Mouse (Mus musculus) gastrocnemius, postnatal 14 days (tissue): Measurements from ENCODE around the gene Zdhhc15. TPM values are rescaled to one million over a fixed set of nuclear protein-coding genes. Genes with fewer than 3 reads are reported as not detected.
A peak's percentile ranks its signal among the peaks of the same experiment; 100 is the strongest.
"Not testable (repeated sequence)": the region's sequence is repeated elsewhere in the genome, so short reads cannot be mapped to it uniquely, and the experiment has no call there.

Experiments
- DNase-seq: peaks from one replicate; pipeline ENCODE4 v3.0.0; 2021; ENCODE audit warnings: mixed read lengths
- intact Hi-C: fragments of 180-260 bp; cut with DNase I; formaldehyde crosslinking; loops from one replicate; pipeline ENCODE4 v1.15.1; 2025; ENCODE audit warnings: low total_unique reads
- long read RNA-seq, 2 experiments: library from polyadenylated mRNA; stranded (forward); transcript quantifications; one replicate each; pipeline ENCODE4 v2.0.0; 2021
- total RNA-seq, 2 experiments: library from RNA; stranded (reverse); gene quantifications; 2 replicates each; pipeline ENCODE4 v1.2.3; 2021

The Zdhhc15 gene
- 1 to 10 TPM; 1.1 to 1.3 TPM for total RNA-seq
- long read RNA-seq, experiment 1, partial matches to known transcripts: 0 of 1 reads
- long read RNA-seq, experiment 1, other reads (novel, unspliced or antisense): 1 of 1 reads
- long read RNA-seq, experiment 2: 0 reads

- intact Hi-C loops: no loop called here
Measured at GRCm38 (mm10) chrX:104670757-104671549, at the start of gene Zdhhc15. Gene Zdhhc15 (minus strand): TSS chrX:104671064.

GRCm38 (mm10) chrX:104707935-104708334 lies 37.1 kb upstream of the Zdhhc15 start:
- intact Hi-C loops: no loop called here
- no peak for DNase-seq

More at GRCm38 (mm10) chrX:104670757-104671549, at the start of gene Zdhhc15:
- peak; percentile 58 for DNase-seq

- intact Hi-C loops: no loop called here
- DNase-seq: no peak
Measured at GRCm38 (mm10) chrX:104669850-104670756, 761 bp downstream of the Zdhhc15 start.

- no peak for DNase-seq
- intact Hi-C loops: no loop called here
Measured at GRCm38 (mm10) chrX:104656976-104657375, 13.9 kb downstream of the Zdhhc15 start.

- intact Hi-C loops: no loop called here
- DNase-seq: no peak
Measured at GRCm38 (mm10) chrX:104612531-104612930, 58.3 kb downstream of the Zdhhc15 start.

GRCm38 (mm10) chrX:104603738-104604430 lies 67.0 kb downstream of the Zdhhc15 start:
- intact Hi-C loops, DNase-seq: not testable (repeated sequence)

GRCm38 (mm10) chrX:104602168-104602859 lies 68.5 kb downstream of the Zdhhc15 start:
- intact Hi-C loops: not testable (repeated sequence)

GRCm38 (mm10) chrX:104573946-104574345 lies 96.9 kb downstream of the Zdhhc15 start:
- intact Hi-C loops: no loop called here
- DNase-seq: no peak

More at GRCm38 (mm10) chrX:104602168-104602859, 68.5 kb downstream of the Zdhhc15 start:
- DNase-seq: not testable (repeated sequence)

- intact Hi-C loops: no loop called here
- DNase-seq: no peak
Measured at GRCm38 (mm10) chrX:104567497-104567896, 103.4 kb downstream of the Zdhhc15 start.

- intact Hi-C loops: no loop called here
Measured at GRCm38 (mm10) chrX:104545283-104545682, 125.6 kb downstream of the Zdhhc15 start.

GRCm38 (mm10) chrX:104543919-104544595 lies 126.8 kb downstream of the Zdhhc15 start:
- intact Hi-C loops: no loop called here

More at GRCm38 (mm10) chrX:104545283-104545682, 125.6 kb downstream of the Zdhhc15 start:
- no peak for DNase-seq

GRCm38 (mm10) chrX:104542635-104543034 lies 128.2 kb downstream of the Zdhhc15 start:
- intact Hi-C loops: no loop called here

More at GRCm38 (mm10) chrX:104543919-104544595, 126.8 kb downstream of the Zdhhc15 start:
- DNase-seq: no peak

GRCm38 (mm10) chrX:104501765-104502164 lies 169.1 kb downstream of the Zdhhc15 start:
- intact Hi-C loops: no loop called here

More at GRCm38 (mm10) chrX:104542635-104543034, 128.2 kb downstream of the Zdhhc15 start:
- no peak for DNase-seq

GRCm38 (mm10) chrX:104489626-104490355 lies 181.1 kb downstream of the Zdhhc15 start:
- DNase-seq: no peak
- intact Hi-C loops: no loop called here

More at GRCm38 (mm10) chrX:104501765-104502164, 169.1 kb downstream of the Zdhhc15 start:
- no peak for DNase-seq

- no peak for DNase-seq
- intact Hi-C loops: no loop called here
Measured at GRCm38 (mm10) chrX:104488870-104489467, 181.9 kb downstream of the Zdhhc15 start.

- DNase-seq: no peak
- intact Hi-C loops: no loop called here
Measured at GRCm38 (mm10) chrX:104488036-104488435, 182.8 kb downstream of the Zdhhc15 start.
